Mouse (Mus musculus) heart, postnatal 10 days (tissue): ENCODE measurements around the gene Sertad4. TPM values are rescaled to one million over a fixed set of nuclear protein-coding genes. Genes with fewer than 3 reads are reported as not detected.

Experiments
- DNase-seq, 2 experiments: peaks; one replicate each; pipeline ENCODE4 v3.0.0; 2021
- intact Hi-C: fragments of 180-260 bp; cut with DNase I; formaldehyde crosslinking; loops from one replicate; pipeline ENCODE4 v1.15.1; 2025
- total RNA-seq, 2 experiments: library from RNA; stranded (reverse); gene quantifications; 2 replicates each; pipeline ENCODE4 v1.2.3; 2021

The Sertad4 gene
- total RNA-seq, 2 experiments from 2014 or later = 11.5 to 13.2 TPM

- DNase-seq = no peak
- intact Hi-C loops = no loop called here
Measured at GRCm38 (mm10) chr1:192814700-192815099, 40.9 kb downstream of the Sertad4 start.

- no peak for DNase-seq
- intact Hi-C loops = no loop called here
Measured at GRCm38 (mm10) chr1:192812758-192813157, 42.8 kb downstream of the Sertad4 start.

GRCm38 (mm10) chr1:192812290-192812689, 43.3 kb downstream of the Sertad4 start:
- intact Hi-C loops = no loop called here
- DNase-seq = no peak

- DNase-seq = peak; percentile 57 to 59
- intact Hi-C loops = no loop called here
Measured at GRCm38 (mm10) chr1:192806168-192807157, 49.1 kb downstream of the Sertad4 start.

GRCm38 (mm10) chr1:192800338-192800737, 55.2 kb downstream of the Sertad4 start:
- no peak for DNase-seq
- intact Hi-C loops = no loop called here

- DNase-seq = peak in 1 of 2 experiments; percentile 24
- intact Hi-C loops = no loop called here
Measured at GRCm38 (mm10) chr1:192799165-192799991, 56.2 kb downstream of the Sertad4 start.

GRCm38 (mm10) chr1:192798212-192799164, 57.1 kb downstream of the Sertad4 start:
- DNase-seq = peak; percentile 78 to 79
- intact Hi-C loops = no loop called here

- intact Hi-C loops = no loop called here
- no peak for DNase-seq
Measured at GRCm38 (mm10) chr1:192797011-192797274, 58.6 kb downstream of the Sertad4 start.

GRCm38 (mm10) chr1:192796201-192797010, 59.1 kb downstream of the Sertad4 start:
- intact Hi-C loops = no loop called here

GRCm38 (mm10) chr1:192794957-192795745, 60.4 kb downstream of the Sertad4 start:
- intact Hi-C loops = no loop called here
- no peak for DNase-seq

More at GRCm38 (mm10) chr1:192796201-192797010, 59.1 kb downstream of the Sertad4 start:
- DNase-seq = peak; percentile 46 to 52

Other genes with a start within 250 kb of the Sertad4 start
- gene Hhat, start 84.5 kb downstream of the Sertad4 start, total RNA-seq = 1 to 10 TPM; 3.6 to 4.0 TPM
- gene Syt14, start 180.0 kb upstream of the Sertad4 start, total RNA-seq = under 1 TPM; 0.12 to 0.15 TPM